Mouse (Mus musculus) embryo, embryonic 10.5 days (tissue): ENCODE data around the gene Tmem229b.
A peak's percentile ranks its signal among the peaks of the same experiment; 100 is the strongest.
"Not testable (repeated sequence)": the region's sequence is repeated elsewhere in the genome, so short reads cannot be mapped to it uniquely, and the experiment has no call there.

Source experiments
- DNase-seq: peaks from one replicate; pipeline ENCODE4 v3.0.0-alpha.2; 2015; ENCODE audit warnings: low spot score

The Tmem229b gene

DNA sequence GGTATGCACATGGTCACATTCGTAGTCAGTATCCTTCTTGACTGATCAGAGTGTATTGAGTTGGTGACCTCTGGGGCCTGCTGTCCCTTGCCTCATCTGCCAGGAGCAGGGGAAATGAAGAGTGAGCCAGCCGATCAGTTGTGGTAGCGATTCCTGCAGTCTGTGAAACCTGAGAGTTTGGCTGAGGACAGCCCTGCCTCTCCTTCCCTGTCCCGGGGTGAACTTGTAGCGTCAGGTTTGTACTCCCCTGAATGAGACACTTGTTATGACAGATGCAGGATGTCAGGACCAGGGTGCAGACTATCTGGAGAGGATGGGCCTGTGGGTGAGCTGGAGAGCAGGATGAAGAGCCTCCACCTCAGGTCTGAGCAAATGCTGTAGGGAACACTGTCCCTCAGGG lies 59.8 kb downstream of the Tmem229b start:
- no peak for DNase-seq

DNA sequence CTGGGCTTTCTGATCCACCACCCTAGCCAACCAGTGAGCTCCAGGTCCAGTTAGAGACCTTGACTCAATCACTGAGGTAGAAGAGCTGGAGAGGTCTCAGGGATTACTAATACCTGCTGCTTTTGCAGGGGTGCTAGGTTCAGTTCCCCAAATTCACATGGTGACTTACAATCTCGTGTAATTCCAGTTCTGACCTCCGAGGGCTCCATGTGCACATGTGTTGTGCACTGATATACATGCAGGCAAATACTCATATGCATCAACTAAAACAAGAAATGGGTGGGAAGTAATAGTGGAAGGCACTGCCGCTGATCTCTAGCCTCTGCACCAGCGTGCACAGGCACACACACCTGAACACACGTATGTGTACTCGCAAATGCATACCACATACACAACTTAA lies 60.3 kb downstream of the Tmem229b start:
- DNase-seq: no peak

DNA sequence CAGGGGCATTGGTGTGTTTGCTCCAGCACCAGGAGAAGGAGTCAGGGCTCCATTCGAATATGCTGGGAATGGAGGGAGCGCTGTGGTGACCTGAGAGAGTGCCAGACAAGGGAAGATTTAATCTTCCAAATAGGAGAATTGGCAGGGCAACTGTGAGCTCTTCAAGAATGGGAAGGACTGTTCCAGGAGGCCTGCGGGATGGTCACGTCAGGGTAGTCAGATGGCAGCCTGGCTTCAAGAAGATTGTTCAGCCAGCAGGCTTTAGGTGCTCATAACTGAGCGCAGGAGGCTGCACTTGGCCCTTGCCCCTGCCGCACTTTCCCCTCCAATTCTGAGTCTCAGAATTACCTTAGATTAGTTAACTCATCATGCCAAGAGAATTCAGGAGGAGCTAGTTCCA lies 64.5 kb downstream of the Tmem229b start:
- DNase-seq: no peak

DNA sequence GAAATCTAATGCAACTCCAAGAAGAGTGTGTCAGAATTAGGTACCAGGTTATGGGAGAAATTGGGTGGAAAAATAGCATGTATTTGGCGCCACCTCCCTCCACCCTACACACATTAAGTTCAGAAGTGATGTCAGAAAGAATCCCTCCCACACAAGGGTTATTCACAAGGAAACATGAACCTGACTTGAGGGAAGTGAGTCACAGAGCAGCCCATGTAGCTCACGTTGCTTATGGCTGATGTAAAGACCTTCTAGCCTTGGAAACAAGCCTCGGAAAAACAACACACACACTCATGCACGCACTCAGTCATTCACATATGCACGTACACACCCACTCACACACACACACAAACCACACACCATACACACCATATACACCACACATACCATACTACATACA lies 67.3 kb downstream of the Tmem229b start:
- no peak for DNase-seq

DNA sequence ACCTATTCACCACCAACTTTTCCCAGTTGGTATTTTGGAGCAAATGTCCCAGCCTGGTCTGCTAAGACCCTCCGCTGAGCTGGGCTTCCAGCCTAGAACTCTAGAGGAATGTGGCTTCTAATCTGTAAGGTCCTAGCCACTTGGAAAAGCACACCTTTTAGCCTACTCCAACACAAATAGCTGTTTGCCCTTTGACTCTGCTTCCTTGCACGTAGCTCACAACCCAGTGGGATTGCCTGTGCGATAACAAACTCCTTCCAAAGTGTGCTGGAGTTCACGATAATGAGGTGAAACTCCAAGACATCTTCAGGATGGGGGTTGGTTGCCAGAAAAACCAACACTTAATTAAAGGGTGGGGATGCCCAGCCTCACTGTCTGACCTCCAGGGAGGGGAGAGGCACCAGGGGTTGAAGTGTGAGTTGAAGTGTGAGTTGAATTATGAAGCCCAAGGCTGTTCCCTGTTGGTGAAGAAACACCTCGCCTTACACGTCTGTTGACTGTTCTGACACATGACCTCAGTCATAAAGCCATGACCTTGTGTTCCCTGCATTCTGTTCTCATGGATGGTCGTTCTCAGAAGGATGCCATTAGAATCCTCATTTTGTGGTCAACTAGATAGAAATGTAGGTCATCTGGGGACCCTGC lies 67.9 kb downstream of the Tmem229b start:
- DNase-seq: no peak

DNA sequence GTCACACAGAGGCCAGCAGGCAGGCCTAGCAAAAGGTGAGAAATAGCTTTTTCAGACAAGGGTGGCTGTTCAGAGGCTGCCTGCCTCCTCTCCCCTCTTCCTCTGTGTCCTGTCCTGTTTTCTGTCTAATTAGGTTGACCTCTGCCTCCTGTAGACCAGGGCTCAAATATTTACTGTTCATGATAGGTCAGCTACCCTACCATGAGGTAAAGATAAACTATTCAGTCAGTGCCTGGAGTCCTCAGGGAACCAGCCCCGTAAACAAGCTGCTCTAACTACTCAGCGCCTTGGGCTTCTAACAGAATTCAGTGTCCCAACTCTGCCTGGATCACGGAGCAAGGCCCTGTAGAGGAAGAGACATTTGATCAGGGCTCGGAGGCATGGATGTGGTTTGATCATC lies 70.9 kb downstream of the Tmem229b start:
- DNase-seq: peak; percentile 7

DNA sequence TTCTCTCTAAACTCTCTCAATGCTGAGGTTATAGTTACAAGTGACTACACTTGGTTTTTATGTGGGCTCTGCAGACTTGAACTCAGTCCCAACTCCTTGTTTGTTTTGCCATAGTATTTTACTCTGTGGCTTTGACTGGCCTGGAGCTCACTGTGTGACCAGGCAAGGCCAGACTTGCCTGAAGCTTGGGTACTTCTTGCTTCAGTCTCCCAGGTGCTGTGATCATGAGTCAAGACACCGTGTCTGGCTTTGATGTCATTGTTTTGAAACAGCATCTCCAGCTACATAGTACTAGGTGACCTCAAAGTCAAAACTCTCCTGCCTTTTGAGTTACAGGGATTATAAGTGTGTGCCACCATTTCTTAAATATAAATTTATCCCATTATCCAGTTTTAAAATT lies 77.5 kb downstream of the Tmem229b start:
- DNase-seq: no peak

DNA sequence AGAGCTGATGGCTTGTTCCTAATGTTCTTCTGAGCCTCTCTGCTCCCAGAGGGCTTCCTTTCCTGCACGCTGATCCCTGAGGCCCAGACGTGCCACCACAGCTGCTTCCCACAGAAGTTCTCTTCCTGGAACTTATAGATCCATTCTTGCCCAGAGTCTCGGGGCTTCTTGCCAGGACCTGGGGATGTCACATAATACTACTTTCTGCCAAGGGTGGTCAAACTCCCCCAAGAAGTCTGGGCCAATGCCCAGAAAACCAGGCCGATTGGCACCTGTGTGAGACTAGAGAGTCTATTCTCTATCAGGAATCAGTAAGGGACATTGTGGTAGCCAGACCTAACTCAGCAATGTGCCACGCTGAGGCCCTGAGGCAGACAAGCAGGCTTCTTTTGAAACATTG lies 80.1 kb downstream of the Tmem229b start:
- no peak for DNase-seq

DNA sequence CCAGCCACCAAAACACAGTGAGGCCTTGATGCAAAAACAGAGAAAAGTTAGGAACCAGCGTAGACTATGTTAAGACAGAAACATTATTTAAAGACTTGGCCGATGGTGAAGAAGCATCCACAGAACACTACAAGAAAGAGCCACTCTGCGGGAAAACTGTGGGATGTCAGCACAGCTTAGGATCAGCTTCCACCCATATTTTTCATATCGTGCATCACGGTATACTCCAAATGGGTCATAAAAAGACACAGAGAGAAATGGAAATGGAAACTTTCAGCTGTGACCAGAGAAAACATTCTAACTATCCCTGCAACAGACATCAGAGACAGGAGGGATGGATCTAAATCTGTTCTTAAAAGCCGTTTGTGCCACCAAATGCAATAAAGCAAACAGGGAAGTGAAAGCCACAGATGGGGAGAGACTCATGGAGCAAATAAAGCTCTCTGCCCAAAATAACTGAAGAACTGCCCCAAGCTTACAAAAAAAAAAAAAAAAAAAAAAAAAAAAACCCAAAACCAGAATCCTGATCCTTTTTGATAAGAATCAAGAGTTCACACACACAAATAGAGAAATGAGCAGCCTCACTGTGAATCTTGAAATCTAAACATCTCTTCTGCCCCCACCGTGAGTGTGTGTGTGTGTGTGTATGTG lies 83.8 kb downstream of the Tmem229b start:
- no peak for DNase-seq

DNA sequence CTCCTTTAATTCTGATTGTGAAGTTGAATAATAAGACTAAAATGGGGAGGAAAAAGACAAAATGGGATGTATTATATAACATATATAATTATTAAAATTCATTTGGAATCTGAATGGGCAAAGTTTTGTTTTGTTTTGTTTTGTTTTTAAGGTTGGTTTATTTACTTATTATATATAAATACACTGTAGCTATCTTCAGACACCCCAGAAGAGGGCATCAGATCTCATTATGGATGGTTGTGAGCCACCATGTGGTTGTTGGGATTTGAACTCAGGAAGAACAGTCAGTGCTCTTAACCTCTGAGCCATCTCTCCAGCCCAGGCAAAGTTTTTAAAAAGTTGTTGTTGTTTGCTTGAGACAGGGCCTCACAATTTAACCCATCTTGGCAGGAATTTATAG lies 84.5 kb downstream of the Tmem229b start:
- not testable (repeated sequence) for DNase-seq

DNA sequence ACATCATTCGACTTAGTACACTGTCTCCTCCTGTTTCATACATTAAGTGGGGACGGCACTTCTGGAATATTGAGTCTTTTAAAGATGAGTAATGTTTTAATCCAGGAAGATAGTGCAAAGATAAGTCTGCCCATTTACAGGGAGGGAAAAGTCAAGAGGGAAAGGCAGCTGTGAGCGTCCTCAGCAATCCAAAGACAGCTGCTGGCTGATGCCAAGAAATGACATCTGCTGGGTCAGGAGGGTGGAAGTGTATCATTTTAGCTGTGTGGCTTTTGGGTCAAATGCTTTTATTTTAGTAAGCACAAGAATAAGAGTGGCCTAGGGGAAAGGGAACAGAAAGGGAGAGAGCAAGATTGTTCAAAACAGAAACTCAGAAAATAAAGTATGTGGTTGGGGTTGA lies 85.4 kb downstream of the Tmem229b start:
- DNase-seq: no peak

DNA sequence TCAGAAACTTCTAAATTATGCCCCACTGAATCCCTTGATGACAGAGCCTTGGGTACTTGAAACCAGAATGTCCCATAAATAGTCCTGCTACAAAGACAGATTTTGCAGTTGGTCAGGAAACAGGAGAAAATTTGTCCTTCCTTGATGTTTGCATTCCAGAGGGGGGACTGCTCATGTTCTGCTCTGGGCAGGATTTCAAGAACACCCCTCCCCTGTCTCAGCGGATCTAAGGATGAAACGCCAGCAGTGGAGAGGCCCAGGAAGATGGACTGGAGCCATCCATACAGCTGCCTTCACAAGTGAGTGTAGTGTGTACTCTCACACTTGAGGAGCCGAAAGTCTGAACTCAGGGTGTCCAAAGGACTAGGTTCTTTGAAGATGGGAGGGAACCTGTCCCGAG lies 86.0 kb downstream of the Tmem229b start:
- no peak for DNase-seq

DNA sequence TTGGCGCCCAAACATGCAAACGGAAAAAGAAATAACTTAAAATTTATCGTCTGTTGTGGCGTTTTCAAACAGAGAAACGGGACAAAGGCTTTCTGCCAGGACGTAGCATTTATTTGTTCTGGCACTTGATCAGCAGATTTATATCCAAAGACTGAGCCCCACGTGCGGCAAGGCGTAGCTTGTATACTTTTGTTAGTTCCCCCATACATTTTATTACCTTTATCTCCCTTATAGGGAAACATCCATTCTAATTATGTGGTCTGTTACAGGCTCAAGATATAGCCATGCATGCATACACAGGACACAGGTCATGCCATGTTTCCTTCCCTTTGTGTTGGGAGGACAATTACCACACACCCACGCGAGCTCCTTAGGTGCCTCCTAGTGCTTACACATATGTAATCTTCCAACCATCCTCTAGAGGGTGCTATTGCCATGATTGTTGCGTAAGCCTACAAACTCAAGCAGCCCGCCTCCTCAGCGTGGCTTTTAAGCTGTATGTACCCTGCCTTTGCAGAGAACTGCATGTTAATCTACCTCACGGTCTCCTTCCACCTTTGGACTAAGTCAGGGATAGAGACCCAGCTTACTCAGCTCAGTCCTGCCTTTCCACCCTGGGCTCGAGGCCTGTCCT lies 88.2 kb downstream of the Tmem229b start:
- DNase-seq: peak; percentile 91

DNA sequence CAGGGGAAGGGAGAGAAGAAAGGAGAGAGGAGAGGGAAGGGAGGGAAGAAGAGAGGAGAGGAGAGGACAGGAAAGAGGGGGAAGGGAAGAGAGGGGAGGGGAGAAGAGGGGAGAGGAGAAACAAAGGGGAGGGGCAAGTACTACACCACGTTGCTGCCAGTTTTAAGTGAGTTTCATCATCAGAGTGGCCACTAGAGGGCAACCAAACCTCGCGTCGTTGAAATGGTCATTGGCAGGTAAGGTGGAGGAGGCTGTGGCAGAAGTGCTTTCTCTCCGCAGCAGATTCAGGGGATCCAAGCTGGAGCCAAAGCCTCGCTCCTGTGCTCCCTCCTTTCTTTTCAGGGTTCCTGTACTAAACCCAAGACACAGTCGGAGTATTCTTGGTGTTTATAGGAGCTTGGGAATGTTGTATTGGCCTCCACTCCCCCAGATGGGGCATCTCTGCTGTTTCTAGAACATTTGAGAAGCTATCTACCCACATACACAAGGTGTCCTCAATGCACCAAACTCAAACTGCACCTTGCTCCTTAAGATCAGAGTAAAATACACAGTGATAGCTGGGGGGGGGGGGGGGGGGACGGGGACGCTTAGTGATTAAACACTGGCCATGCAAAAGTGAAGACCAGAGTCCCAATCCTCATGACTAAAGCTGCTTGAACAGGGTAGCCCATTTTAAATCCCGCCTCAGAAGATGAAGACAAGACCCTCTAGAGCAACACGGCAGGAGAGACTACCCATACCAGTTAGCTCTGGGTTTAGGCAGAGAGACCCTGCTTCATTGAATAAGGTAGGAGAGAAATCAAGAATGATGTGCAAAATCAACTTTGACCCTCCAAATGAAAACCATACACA lies 89.0 kb downstream of the Tmem229b start:
- DNase-seq: peak; percentile 94

DNA sequence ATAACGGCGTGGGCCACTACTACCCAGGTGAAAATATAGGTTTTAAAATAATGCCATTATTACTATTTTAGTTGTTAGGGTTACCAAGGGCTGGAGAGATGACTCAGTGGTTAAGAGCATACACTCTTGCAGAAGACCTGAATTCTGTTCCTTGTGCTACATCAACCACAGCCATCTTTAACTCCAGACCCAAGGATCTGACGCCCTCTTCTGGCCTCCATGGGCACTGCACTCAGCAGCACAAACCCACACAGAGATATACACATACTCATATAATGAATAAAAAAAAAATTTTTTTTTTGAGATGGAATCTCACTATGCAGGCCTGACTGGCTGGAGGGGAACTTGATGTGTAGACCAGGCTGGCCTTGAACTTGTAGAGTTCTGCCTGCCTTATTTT lies 91.1 kb downstream of the Tmem229b start:
- no peak for DNase-seq

DNA sequence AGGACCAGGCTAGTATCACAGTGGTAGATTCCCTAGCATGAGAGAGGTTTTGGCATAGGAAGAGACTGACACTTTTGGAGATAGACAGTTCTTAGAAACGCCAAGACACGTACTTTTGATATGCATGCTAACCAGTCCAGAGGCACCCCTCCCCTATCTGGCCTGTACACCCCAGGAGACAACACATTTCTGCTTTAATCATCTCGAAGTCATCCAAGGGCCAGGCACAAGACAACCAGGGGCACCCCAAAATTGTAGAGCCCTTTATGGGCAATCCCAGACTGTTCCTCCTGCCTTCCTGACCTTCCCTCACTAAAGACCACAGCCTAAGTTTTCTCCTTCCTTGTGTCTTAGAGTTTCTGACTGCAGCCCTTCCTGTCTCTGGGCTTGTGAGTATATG lies 91.9 kb downstream of the Tmem229b start:
- DNase-seq: no peak

DNA sequence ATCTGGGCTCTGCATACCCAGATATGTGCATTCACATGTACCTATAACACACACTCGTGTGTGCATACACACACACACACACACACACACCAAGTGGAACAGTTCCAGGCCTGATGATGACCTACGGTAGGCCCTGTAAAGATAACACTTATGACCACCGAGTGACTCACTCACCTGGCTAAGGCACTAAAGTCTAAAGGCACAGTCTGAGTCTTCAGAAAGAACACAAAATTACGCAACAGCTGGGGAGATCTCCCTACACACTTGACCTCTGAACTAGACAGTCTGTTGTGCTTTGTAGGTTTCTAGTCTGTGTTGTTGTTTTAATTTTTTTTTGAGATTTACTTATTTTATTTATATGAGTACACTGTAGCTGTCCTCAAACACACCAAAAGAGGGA lies 93.0 kb downstream of the Tmem229b start:
- no peak for DNase-seq
